Mouse (Mus musculus): ENCODE data around the gene Gm21739.
"Not testable (repeated sequence)": the region's sequence is repeated elsewhere in the genome, so short reads cannot be mapped to it uniquely, and the experiment has no call there.

Gene Gm21739

GRCm38 (mm10) chrY:44264344-44264743, at the start of gene Gm21739:
Gene Gm21739 (minus strand): TSS chrY:44264444.
- DNase-seq (ENCODE audit: low spot score in 2 of 2) = not testable (repeated sequence)
